Mouse (Mus musculus) cerebellum, adult 2 months (tissue): ENCODE measurements around the gene Nckap5. TPM values are rescaled to one million over a fixed set of nuclear protein-coding genes. Genes with fewer than 3 reads are reported as not detected.

ENCODE experiments used
- DNase-seq, 2 experiments: peaks; one replicate each; pipeline ENCODE4 v3.0.0; 2021
- H3K27ac ChIP-seq: fragments of 200-500 bp; 2 replicates; pipeline ENCODE4 v1.5.1; 2012; ENCODE audit warnings: low read length, control low read depth, inconsistent platforms; ENCODE audit not compliant: insufficient read depth
- H3K27me3 ChIP-seq: fragments of 200-500 bp; 2 replicates; pipeline ENCODE4 v1.6.1; 2012; ENCODE audit warnings: inconsistent platforms, mild to moderate bottlenecking, low read length, moderate library complexity; ENCODE audit not compliant: control insufficient read depth, insufficient read depth
- H3K4me1 ChIP-seq: fragments of 200-500 bp; 2 replicates; pipeline ENCODE4 v1.6.1; 2011; ENCODE audit warnings: low read length; ENCODE audit not compliant: control insufficient read depth, insufficient read depth
- H3K4me3 ChIP-seq: fragments of 200-500 bp; replicated peaks from 2 replicates; pipeline ENCODE3; 2011; ENCODE audit warnings: mild to moderate bottlenecking, low read depth, low read length, control low read depth; ENCODE audit not compliant: insufficient read depth
- CTCF ChIP-seq: fragments of 200-500 bp; IDR thresholded peaks from 2 replicates; pipeline ENCODE4 v1.5.1; 2011; ENCODE audit warnings: low read depth, mild to moderate bottlenecking, control low read depth, low read length, moderate library complexity, borderline replicate concordance; ENCODE audit not compliant: insufficient read depth
- POLR2A ChIP-seq: fragments of 200-500 bp; IDR thresholded peaks from 2 replicates; pipeline ENCODE4 v1.6.1; 2011; ENCODE audit warnings: low read length, control low read depth, borderline replicate concordance; ENCODE audit not compliant: insufficient read depth
- WGBS: fragments of 180-500 bp; shearing (Covaris S2); methylation state at CpG from one replicate; pipeline ENCODE4 v1.1.7; 2018; 5-methylcytosine and 5-hydroxymethylcytosine counted together
- polyA plus RNA-seq: library from polyadenylated mRNA; depleted of rRNA; stranded (reverse); fragments of >200 nt; gene quantifications from 2 replicates; pipeline ENCODE4 v1.2.3, GENCODE M21; 2012

The Nckap5 gene
- polyA plus RNA-seq, 1 experiment = 2.1 TPM

DNA sequence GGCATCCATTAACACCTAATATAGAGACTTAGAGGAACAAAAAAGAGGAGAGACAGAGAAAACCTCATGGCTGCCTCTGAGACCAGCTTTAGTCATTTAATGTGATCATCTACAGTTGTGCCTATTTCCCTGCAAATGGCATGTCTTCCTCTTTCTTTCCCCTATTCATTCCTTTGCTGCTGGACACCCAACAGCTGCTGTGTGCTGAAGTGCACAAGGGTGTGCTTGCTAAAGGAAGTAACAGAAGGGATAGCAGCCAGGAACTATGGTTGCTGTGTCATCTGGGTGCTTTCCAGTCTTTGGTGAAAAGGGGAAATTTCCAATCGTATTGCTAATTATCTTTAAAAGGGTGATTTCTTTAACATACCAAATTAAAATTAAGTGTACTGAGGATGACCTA, 387.9 kb downstream of the Nckap5 start:
- no peaks in the 10 kb centered on the region; the same call in 1 of the 2 replicates for H3K27me3 ChIP-seq
- H3K4me3 ChIP-seq = no peak overlapping the region
- WGBS = 75% methylated on average over 1 of the region's 1 CpGs
- DNase-seq = no peak
- no peak overlapping the region for H3K27ac ChIP-seq
- TF ChIP-seq CTCF = no peak
- TF ChIP-seq POLR2A = no peak
- no peaks in the 10 kb centered on the region for H3K4me1 ChIP-seq

DNA sequence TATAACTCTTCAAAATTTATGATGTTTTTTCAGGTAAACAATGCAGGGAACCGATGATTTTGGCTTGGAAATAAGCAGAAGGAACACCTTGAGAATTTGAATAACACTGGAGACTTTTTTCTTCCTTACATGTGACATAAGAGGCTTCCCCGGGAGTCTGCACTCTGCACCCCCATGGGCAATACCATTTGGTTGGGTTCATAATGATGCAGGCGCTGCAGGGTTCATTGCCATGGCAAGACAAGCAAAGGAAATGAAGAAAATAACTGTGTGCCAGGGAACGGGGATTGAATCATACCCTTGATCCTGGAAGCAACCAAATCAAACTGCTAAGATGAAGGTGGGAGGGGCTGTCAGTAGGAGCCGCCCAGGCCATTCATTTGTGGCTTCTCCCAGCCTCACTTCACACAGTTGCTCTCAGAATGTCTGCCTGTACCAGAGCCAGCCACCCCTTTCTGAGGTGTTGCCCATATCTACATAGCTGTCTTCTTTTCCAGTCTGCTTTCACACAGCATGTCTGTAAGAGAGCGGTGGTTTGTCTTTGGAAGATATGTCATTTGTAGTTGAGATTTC, 392.5 kb downstream of the Nckap5 start:
- TF ChIP-seq POLR2A (no peak), CTCF (no peak)
- no peaks in the 10 kb centered on the region; the same call in 1 of the 2 replicates for H3K27me3 ChIP-seq
- H3K4me1 ChIP-seq = no peaks in the 10 kb centered on the region
- WGBS = 80% methylated on average over 6 of the region's 6 CpGs
- no peak for DNase-seq
- H3K4me3 ChIP-seq = no peak overlapping the region
- H3K27ac ChIP-seq = no peak overlapping the region

DNA sequence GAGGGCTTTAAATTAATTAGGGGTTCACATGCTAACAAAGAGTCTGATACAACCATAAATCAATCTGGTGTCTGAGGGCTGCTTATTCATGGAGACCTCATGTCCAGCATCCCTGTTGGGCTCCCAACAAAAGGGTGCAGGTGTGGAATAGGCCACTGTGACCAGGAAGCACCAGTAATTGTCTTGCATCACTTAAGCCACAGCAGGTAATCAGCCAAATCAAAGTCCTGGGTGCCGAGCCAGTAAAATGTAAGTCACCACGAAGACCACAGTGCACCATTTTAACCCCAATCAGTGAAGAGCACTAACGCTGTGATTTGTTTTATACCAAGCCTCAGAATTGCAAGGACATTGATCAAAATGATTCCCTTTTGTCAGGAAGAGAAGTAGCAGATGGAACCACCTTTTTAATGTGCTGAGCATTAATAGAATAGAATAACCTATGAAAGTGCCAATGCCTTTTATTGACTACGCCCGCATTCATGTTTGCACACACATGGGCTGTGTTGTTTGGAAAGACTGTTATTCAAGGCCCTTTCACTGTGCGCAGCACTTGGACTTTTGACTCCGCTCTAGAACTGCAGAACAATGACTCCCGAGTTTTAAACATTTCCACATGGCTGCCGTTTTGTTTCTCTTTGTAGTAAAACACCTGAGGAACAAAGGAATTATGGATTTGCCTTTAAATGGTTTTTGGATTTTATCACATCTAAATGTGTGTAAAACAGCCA, 393.5 kb downstream of the Nckap5 start:
- Histone ChIP-seq H3K27ac (no peak overlapping the region), H3K4me1 (no peaks in the 10 kb centered on the region), H3K4me3 (no peak overlapping the region), H3K27me3 (no peaks in the 10 kb centered on the region; the same call in 1 of the 2 replicates)
- DNase-seq = no peak
- WGBS = 76% methylated on average over 9 of the region's 9 CpGs
- TF ChIP-seq POLR2A (no peak), CTCF (no peak)

DNA sequence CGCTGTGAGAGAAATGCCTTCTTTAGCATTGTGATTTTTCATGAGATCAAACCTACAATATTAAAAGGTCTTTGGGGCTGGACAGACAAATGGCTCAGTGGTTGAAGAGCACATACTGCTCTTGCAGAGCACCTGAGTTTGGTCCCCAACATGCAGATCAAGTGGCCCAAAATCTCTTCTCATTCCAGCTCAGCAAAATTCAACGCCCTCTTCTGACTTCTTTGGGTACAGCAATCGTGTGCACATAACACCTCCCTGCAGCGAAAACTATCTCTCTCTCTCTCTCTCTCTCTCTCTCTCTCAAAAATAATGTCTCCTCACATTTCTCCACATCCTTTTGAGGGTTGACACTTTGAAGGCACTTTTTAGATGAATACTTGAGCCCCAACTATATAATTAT, 398.3 kb downstream of the Nckap5 start:
- Histone ChIP-seq H3K27ac (no peak overlapping the region), H3K4me1 (no peaks in the 10 kb centered on the region), H3K4me3 (no peak overlapping the region), H3K27me3 (no peaks in the 10 kb centered on the region)
- TF ChIP-seq CTCF (no peak), POLR2A (no peak)
- 86% methylated on average over 4 of the region's 4 CpGs for WGBS
- DNase-seq = no peak

DNA sequence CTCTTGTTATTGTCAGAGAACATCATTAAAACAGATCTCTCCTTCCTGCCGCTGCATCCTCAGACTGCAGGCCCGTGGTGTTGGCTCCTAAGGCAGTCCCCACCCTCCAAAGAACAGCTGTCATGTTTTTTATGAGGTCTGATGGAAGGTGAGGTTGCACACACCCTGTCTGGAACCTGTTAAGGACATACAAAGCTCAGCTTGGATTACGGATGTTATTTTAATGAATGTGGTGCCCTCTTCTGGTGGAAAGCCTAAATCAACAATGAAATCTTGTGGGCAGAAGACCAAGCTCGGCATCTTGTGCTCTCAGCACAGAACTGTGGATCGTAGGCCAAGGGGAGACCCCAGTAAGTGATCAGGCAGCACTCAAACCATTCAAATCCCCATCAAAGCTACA, 399.0 kb downstream of the Nckap5 start:
- TF ChIP-seq POLR2A (no peak), CTCF (peak; percentile 56)
- Histone ChIP-seq H3K4me3 (no peak overlapping the region), H3K4me1 (no peaks in the 10 kb centered on the region), H3K27ac (no peak overlapping the region), H3K27me3 (no peaks in the 10 kb centered on the region)
- peak; percentile 39 to 44 for DNase-seq
- 15% methylated on average over 5 of the region's 5 CpGs for WGBS

DNA sequence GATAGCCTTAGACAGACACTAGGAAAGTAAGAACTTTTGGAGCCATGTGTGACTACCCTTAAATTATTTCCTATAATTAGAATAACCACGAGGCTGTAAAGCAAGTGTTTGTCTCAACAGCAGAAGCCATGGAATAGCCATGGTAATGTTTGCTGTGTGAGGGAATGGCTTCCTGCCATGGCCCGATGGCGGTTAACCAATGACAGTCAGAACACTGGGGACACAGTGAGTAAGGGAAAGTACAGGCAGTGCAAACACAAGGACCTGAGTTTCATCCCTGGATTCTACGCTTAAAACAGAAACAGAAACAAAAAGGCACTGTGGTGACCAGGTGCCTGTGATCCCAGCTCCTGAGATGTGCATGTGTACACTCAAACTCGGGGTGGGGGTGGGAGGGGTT, 419.2 kb downstream of the Nckap5 start:
- 72% methylated on average over 5 of the region's 5 CpGs for WGBS

DNA sequence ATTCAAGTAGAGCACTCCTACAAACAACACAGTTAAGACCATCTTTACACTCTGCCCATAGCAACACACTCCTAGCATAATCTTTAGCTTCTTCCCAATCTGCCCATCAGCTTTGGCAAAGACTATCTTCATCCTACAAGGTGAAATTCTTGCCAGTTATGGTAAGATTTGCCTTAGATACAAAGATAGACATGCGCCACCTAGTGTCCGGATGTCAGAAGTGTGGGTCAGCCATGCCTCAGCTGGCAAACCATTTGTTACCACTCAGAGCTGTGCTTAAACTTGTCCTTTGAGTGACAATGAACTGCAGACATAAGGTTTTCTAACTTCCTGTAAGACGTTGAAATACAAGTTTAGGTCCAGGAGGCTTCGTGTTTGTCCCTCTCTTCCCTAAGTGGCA, 422.7 kb downstream of the Nckap5 start:
- Histone ChIP-seq H3K27ac (no peak overlapping the region), H3K27me3 (no peaks in the 10 kb centered on the region), H3K4me1 (no peaks in the 10 kb centered on the region), H3K4me3 (no peak overlapping the region)
- TF ChIP-seq CTCF (peak; percentile 55; the same call in 1 of the 2 replicates), POLR2A (no peak)
- WGBS = 16% methylated on average over 4 of the region's 4 CpGs
- DNase-seq = peak in 1 of 2 experiments; percentile 23

More for the DNA sequence above, 419.2 kb downstream of the Nckap5 start:
- no peak for DNase-seq
- Histone ChIP-seq H3K4me3 (no peak overlapping the region), H3K4me1 (no peaks in the 10 kb centered on the region), H3K27me3 (no peaks in the 10 kb centered on the region), H3K27ac (no peak overlapping the region)
- no peak for TF ChIP-seq CTCF
- no peak for TF ChIP-seq POLR2A

DNA sequence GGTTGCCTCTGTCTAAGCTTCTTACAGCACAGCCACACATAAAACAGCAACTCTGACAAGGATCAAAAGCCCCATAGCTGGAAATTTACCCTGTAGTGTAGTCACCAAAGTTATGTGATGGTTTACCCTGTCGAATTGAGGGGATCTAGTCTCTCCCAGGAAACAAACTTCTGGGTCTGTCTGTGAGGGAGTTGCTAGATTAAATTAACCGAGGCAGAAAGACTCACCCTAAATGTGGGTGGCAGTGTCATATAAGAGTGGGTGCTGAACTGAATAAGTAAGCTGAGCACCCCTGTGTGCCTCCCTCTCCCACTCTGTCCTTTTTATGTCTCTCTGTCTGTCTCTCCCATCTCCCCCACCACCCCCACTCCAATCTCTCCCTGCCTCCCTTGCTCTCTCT, 425.1 kb downstream of the Nckap5 start:
- Histone ChIP-seq H3K27ac (no peak overlapping the region), H3K4me1 (no peaks in the 10 kb centered on the region), H3K27me3 (no peaks in the 10 kb centered on the region), H3K4me3 (no peak overlapping the region)
- WGBS = 80% methylated on average over 2 of the region's 2 CpGs
- no peak for DNase-seq
- TF ChIP-seq CTCF (no peak), POLR2A (no peak)
